Mouse (Mus musculus) left cerebral cortex, adult 8-10 months (tissue): ENCODE results near the gene Rnase12. TPM values are rescaled to one million over a fixed set of nuclear protein-coding genes. Genes with fewer than 3 reads are reported as not detected.

Experiments
- DNase-seq, 2 experiments: peaks; one replicate each; pipeline ENCODE4 v3.0.0; 2022; ENCODE audit warnings: low spot score in 2 of 2
- total RNA-seq, 4 experiments: library from RNA; stranded (reverse); gene quantifications; 2 replicates each; pipeline ENCODE4 v1.2.4; 2022

The Rnase12 gene
- not detected for total RNA-seq

- DNase-seq: no peak
Measured at GRCm38 (mm10) chr14:51057401-51057831, at the start of gene Rnase12. Gene Rnase12 (minus strand): TSS chr14:51057661.

DNA sequence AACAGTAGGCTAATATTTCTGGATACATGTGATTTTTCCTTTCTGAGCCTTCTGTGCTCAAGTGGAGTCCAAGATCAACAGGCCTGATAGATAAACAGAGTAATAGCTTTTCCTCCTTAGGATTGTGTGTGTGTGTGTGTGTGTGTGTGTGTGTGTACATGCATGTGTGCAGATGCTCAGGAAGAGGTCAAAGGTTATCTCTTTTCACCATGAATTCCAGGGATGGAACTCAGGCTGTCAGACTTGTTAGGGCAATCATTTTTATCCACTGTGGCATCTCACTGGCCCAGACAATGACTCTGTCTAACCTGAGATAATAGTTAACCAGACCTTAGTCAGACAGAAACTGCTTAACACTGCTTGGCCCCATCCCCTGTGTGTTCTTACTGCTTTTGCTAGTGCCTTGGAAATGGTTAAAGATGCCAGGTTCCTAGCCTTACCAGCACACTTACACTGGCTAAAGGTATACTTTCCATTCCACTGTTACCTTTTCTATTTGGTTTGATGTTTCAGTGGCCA is 49.0 kb upstream of the Rnase12 start:
- DNase-seq: no peak

- DNase-seq: no peak
Measured at GRCm38 (mm10) chr14:51104366-51104765, 46.9 kb upstream of the Rnase12 start.

DNA sequence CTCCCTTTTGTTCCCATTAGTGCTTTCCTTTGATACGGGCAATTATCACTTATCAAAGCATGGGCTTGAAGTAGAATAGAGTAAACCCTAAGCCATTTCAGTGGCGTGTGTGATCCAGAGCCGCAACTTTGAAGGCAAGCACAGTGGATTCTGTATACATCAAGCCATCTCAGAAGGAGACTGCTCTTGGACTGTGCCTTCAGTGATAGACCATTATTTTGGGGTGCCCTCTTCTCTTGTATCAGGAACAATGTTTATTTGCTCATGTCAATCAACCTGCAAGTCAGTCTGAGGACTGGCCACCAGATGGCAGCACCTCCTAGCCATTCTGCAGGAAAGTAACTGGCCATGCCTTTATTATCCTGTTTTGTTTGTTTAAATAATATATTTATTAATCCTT is 45.8 kb upstream of the Rnase12 start:
- DNase-seq: peak in 1 of 2 experiments; percentile 58

- no peak for DNase-seq
Measured at GRCm38 (mm10) chr14:51101284-51101683, 43.8 kb upstream of the Rnase12 start.

DNA sequence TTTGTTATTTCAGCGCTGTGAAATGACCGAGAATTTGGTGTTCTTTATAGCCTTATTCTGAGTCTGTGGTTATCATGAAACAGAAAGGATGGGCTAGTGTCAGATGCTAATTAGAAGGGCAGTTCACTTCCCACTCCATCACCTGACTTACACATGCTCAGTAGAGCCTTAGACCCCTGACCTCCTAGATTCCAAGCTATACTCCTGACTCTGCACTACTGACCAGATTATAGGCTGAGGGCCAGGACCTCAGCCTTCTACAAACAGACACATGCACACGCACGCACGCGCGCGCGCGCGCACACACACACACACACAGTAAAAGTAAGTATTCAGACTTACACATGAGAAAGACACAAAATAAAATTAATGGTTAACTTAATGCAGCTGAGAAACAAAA is 41.5 kb upstream of the Rnase12 start:
- no peak for DNase-seq

- DNase-seq: peak; percentile 56 to 69
Measured at GRCm38 (mm10) chr14:51098300-51098699, 40.8 kb upstream of the Rnase12 start.

GRCm38 (mm10) chr14:51095736-51096524 is 38.5 kb upstream of the Rnase12 start:
- no peak for DNase-seq

- no peak for DNase-seq
Measured at GRCm38 (mm10) chr14:51094921-51095320, 37.5 kb upstream of the Rnase12 start.

DNA sequence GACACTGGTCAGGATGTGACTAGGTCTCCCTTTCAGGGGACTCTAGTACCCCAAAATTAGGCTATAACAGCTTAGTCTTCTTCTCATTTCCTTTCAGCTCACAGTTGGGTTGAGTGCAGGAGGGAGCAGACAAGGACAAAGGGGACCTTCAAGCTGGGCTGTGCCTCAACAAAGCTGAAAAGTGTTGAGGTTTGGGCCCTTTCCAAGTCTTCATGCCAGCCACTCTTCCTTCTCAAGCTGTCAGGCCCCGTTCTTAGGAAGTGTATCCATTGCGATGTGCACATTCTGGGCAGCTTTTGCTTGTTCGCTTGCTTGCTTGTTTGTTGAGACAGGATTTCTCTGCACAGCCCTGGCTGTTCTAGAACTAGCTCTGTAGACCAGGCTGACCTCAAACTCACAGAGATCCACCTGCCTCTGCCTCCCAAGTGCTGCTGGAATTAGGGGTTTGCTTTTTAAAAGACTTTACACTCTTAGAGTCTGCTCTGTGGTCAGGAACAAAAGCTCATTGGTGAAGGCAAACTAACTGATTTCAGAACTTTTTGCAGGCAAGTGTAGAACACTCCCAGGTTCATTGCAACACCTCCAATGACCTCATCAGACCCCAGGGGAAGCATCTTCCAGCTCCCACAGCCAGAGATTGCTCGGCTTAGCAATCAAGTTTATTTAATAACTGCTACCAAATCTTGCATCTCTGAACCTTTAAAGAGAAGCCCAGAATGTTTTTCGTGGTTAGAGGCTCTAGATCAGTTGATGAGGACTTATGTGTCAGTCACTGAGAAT is 36.8 kb upstream of the Rnase12 start:
- DNase-seq: no peak

DNA sequence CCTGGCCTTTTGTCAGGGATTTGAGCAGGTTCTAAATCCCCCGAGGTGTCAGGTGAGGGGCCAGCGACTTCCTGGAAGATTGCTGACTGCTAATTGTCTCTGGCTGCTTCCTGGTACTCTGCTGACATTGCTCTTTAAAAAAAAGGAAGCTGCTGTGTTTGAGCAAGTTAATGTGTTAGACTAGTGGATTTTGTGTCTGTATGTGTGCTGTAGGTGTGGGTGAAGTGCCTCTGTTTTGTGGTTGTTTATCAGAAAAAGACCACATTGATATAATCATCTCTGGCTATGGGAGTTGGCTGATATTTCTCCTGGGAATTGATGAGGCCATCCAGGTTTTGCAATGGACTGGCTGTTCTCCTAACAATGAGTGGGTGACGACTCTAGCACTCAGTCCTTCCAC is 36.0 kb upstream of the Rnase12 start:
- no peak for DNase-seq

DNA sequence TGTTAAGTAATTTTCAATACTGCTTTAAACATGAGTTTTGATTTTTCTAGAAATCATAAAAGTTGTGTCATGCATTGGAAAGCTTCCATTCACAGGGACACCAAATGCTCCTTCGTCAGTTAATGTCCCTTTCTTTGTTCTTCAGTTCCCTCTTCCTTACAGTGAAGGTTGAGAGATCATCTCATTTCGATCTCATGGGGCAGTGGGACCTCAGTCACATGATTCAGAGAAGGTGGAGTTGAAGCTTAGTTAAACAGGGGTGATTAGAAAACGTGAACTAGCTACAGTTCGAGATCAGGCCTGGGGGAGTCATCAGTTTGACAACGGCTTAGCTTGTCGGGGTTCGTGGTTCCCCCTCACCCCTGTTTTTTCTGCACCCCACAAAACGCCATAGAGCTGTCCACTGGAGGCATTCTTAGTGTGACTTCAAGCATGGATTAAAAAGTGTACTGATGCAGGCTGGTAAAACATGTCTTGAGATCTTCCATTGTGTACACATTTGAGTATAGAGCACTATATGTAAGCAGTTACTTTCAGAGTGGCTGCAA is 34.7 kb upstream of the Rnase12 start:
- DNase-seq: no peak

DNA sequence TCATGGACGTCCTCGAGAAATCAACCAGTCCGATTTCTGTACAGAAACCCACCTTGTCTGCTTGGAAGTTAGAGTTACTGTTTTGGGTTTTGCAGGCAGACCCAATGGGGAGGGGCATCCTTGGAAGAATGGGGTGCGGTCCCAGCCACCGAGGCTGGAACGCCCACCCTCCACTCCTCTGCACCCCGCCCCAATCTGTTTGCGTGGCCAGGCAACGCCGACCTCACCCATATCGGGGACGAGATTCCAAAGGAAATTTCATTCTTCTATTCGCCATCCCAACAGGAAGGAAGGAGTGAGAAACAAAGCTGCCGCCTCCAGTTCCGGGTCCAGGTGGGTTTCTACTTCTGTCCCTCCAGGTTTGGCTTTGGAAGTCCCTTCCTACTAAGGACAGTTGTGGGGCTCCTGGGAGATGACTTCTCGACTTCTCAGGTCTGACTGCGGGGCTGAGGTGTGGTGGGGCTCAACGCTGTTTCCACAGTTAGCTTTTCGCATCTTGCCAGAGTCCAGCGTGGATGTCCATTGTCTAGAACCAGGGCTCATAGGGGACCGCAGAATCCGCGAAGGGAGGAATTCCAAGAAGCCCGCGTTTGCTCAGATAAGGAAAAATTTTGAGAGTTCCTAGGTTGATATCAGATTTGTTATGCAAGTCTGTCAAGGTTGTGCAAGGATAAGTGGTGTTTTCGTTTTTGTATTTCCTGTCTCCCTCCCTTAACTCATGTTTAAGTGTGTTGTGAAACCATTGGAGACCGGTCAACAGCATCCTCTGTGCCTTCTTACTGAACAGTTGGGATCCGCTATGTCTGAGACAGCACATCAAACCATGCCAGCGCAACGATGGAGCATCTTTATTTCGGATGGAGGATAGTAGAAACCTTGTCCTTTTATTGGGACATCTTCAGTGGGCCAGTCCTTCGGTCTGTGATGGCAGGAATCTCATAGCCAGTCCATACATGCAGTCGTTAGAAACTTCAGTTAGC is 33.8 kb upstream of the Rnase12 start, which contains the start of the genes Rnase4 and Ang:
TSS of gene Rnase4 (plus strand) at position 157 of the 980 bp plus-strand sequence.
TSS of gene Ang (plus strand) at position 230 of the 980 bp plus-strand sequence.
- no peak for DNase-seq

GRCm38 (mm10) chr14:51090077-51090781 is 32.8 kb upstream of the Rnase12 start:
- DNase-seq: peak; percentile 55 to 95

- no peak for DNase-seq
Measured at GRCm38 (mm10) chr14:51089674-51090076, 32.2 kb upstream of the Rnase12 start.

GRCm38 (mm10) chr14:51088970-51089673 is 31.7 kb upstream of the Rnase12 start:
- peak; percentile 94 to 100 for DNase-seq

GRCm38 (mm10) chr14:51088166-51088969 is 30.9 kb upstream of the Rnase12 start:
- DNase-seq: peak; percentile 77 to 91

DNA sequence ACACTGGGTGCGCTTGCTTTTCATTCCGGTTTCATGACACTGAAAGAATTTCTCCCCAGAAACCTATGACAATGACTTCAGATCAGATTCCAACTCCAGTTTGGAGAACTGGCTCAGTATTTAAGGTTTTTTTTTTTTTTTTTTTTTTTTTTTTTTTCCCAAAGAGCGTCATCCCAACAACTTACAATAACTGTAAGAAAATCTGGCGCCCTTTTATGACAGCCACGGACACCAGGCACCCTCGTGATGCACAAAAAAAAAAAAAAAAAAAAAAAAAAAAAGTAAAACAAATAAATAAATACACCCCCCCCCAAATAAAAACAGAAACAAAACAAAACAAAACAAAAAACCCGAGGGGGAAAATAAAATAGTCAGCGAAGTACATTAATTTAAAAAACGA is 30.3 kb upstream of the Rnase12 start:
- no peak for DNase-seq
